In genomic region chr11:60416963-60417716, GRCm38 (mm10) we compare ENCODE assay signal across 1 mouse cellular context.
A peak's percentile ranks its signal among the peaks of the same experiment; 100 is the strongest.
TF ChIP-seq lines count a peak whose summit lies in the region.

Gene Gid4 (plus strand): TSS chr11:60417145.

TF ChIP-seq in MEL, 35 proteins besides CTCF, POLR2A, EP300 and RAD21 (continued from another document):
- no peak for TF ChIP-seq RCOR1 (IDR thresholded peaks at IDR 0.05; ENCODE audit: low read depth, low read length)
- TF ChIP-seq SIN3A (IDR thresholded peaks at IDR 0.05; ENCODE audit: low read length): peak; percentile 99
- TF ChIP-seq NRF1 (IDR thresholded peaks at IDR 0.05; ENCODE audit: insufficient read depth, low read depth, low read length, poor library complexity, severe bottlenecking): peak; percentile 80
- TF ChIP-seq SMC3 (IDR thresholded peaks at IDR 0.05; ENCODE audit: low read depth, low read length): no peak
